Mouse (Mus musculus) CH12.LX (cell line): ENCODE measurements at regions not wholly inside any gene's neighbourhood (a gene's known extent, or its start where the extent isn't known, plus 50 kb on each side); places are given as distances from the start of the nearest gene placed in this dataset.

ENCODE experiments used
- BHLHE40 ChIP-seq: IDR thresholded peaks from 2 replicates; pipeline ENCODE4 v1.6.1; 2011; ENCODE audit warnings: mild to moderate bottlenecking, low read depth, low read length, improper control_type of control experiment
- CTCF ChIP-seq, 2 experiments: IDR thresholded peaks in 1 of 2; conservative IDR thresholded peaks in 1 of 2; 2 replicates each; pipeline ENCODE4 v1.5.1; 2011 to 2012; ENCODE audit warnings: low read depth in 2 of 2, low read length in 2 of 2, improper control_type of control experiment in 1 of 2, inconsistent platforms in 1 of 2, mild to moderate bottlenecking in 1 of 2, moderate library complexity in 1 of 2
- E2F4 ChIP-seq: IDR thresholded peaks from 2 replicates; pipeline ENCODE4 v1.6.1; 2011; ENCODE audit warnings: low read depth, low read length, improper control_type of control experiment; ENCODE audit not compliant: insufficient replicate concordance
- ELF1 ChIP-seq: IDR thresholded peaks from 2 replicates; pipeline ENCODE4 v1.6.1; 2014; ENCODE audit warnings: low read depth, mild to moderate bottlenecking, inconsistent platforms, low read length, improper control_type of control experiment
- EP300 ChIP-seq: IDR thresholded peaks from 2 replicates; pipeline ENCODE4 v1.6.1; 2011; ENCODE audit warnings: low read length, improper control_type of control experiment
- HCFC1 ChIP-seq: IDR thresholded peaks from 2 replicates; pipeline ENCODE4 v1.6.1; 2012; ENCODE audit warnings: low read depth, mild to moderate bottlenecking, inconsistent platforms, low read length, improper control_type of control experiment
- MAZ ChIP-seq: IDR thresholded peaks from 2 replicates; pipeline ENCODE4 v1.6.1; 2012; ENCODE audit warnings: low read depth, mild to moderate bottlenecking, inconsistent platforms, low read length, improper control_type of control experiment, moderate library complexity
- NRF1 ChIP-seq: IDR thresholded peaks from 2 replicates; pipeline ENCODE4 v1.6.1; 2014; ENCODE audit warnings: low read depth, mild to moderate bottlenecking, inconsistent platforms, low read length, improper control_type of control experiment, moderate library complexity
- POLR2A ChIP-seq: IDR thresholded peaks from 2 replicates; pipeline ENCODE4 v1.6.1; 2011; ENCODE audit warnings: low read depth, mild to moderate bottlenecking, improper control_type of control experiment, low read length
- TBP ChIP-seq: conservative IDR thresholded peaks from 2 replicates; pipeline ENCODE4 v1.6.1; 2011; ENCODE audit warnings: low read depth, low read length, improper control_type of control experiment
- USF1 ChIP-seq: IDR thresholded peaks from 2 replicates; pipeline ENCODE4 v1.6.1; 2014; ENCODE audit warnings: low read depth, mild to moderate bottlenecking, inconsistent platforms, low read length, improper control_type of control experiment
- ZC3H11A ChIP-seq: IDR thresholded peaks from 2 replicates; pipeline ENCODE4 v1.6.1; 2012; ENCODE audit warnings: low read depth, mild to moderate bottlenecking, inconsistent platforms, low read length, improper control_type of control experiment
- ZKSCAN1 ChIP-seq: IDR thresholded peaks from 2 replicates; pipeline ENCODE4 v1.6.1; 2012; ENCODE audit warnings: low read depth, inconsistent platforms, low read length, improper control_type of control experiment, borderline replicate concordance
- ZNF384 ChIP-seq: IDR thresholded peaks from 2 replicates; pipeline ENCODE4 v1.6.1; 2012; ENCODE audit warnings: low read depth, low read length, improper control_type of control experiment, inconsistent platforms

GRCm38 (mm10) chr4:26714437-26714836 is 367.7 kb upstream of the Manea start:
- no peak for TF ChIP-seq POLR2A
- no peak for TF ChIP-seq ZC3H11A
- no peak for TF ChIP-seq USF1
- TF ChIP-seq CTCF (conservative IDR thresholded peaks at IDR 0.05 in 1 of 2, IDR thresholded peaks at IDR 0.05 in 1 of 2; ENCODE audit: low read depth in 2 of 2, low read length in 2 of 2), result no peak
- no peak for TF ChIP-seq EP300
- TF ChIP-seq E2F4, result no peak
- no peak for TF ChIP-seq MAZ
- TF ChIP-seq ZKSCAN1, result no peak
- TF ChIP-seq ELF1, result no peak
- no peak for TF ChIP-seq ZNF384
- TF ChIP-seq TBP, result no peak
- no peak for TF ChIP-seq NRF1
- no peak for TF ChIP-seq BHLHE40
- no peak for TF ChIP-seq HCFC1
